Mouse (Mus musculus): ENCODE data around the gene Fam71e1.

The Fam71e1 gene

DNA sequence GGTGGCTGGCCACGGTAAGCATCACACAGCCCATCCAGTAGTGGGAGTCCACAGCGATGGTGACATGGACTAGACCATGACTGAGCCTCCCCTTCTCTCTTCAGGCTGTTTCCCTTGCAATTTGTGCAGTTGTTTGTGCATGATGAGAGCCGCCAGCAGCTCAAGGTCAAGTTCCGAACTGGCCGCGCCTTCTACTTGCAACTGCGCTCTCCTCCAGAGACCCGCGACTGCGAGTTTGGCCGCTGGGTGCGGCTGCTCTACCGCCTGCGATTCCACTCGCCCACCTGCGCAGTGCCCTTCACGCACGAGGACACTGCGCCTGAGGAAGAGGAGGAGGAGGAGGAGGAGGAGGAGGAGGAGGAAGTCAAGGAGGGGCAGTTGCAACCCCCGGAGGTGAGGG is 3.7 kb downstream of the Fam71e1 start:
- Histone ChIP-seq H3K4me3 (replicated peaks; ENCODE audit: low read length) (peak overlapping the region; percentile 43), H3K27me3 (ENCODE audit: insufficient read depth, low read length) (no peaks in the 10 kb centered on the region), H3K36me3 (ENCODE audit: insufficient read depth, low read length) (no peaks in the 10 kb centered on the region), H3K9me3 (ENCODE audit: low read length) (no peaks in the 10 kb centered on the region), H3K4me1 (replicated peaks; ENCODE audit: low read depth, low read length) (peaks cover 58% of the 10 kb centered on the region)
- no peak for TF ChIP-seq POU5F1 (IDR thresholded peaks at IDR 0.05; ENCODE audit: borderline replicate concordance, low read length)
- TF ChIP-seq CTCF (conservative IDR thresholded peaks at IDR 0.05; ENCODE audit: low read length): no peak
- no peak for TF ChIP-seq NANOG (IDR thresholded peaks at IDR 0.05; ENCODE audit: borderline replicate concordance, low read length)

DNA sequence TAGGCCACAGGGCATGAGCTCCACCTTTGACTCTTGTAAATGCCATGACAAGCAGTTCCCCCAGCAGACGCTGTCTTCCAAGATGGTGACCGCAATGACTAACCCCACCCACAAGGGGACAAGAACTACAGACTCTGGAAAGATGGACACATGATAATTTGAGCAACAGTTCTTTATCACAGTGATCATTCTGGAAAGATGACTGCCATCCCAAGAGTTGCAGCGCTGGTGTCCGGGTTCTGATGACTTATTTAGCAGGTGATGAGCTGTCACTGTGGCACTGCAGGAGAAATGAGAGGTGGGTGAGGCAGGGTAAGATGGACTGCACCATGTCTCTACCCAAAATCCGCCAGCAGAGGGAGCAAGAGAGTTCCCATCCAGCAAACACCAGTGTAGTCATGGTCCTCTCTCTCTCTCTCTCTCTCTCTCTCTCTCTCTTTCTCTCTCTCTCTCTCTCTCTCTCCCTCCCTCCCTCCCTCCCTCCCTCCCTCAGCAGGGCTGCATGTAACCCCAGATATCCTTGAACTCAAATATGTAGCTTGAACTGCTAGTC is 5.3 kb downstream of the Fam71e1 start:
- TF ChIP-seq CTCF (conservative IDR thresholded peaks at IDR 0.05; ENCODE audit: low read length): peak; percentile 54
- no peak for TF ChIP-seq POU5F1 (IDR thresholded peaks at IDR 0.05; ENCODE audit: borderline replicate concordance, low read length)

GRCm38 (mm10) chr7:44507491-44507890 is 11.1 kb downstream of the Fam71e1 start:
- Histone ChIP-seq H3K9me3 (ENCODE audit: low read length) (no peaks in the 10 kb centered on the region), H3K27me3 (ENCODE audit: insufficient read depth, low read length) (peaks cover 11% of the 10 kb centered on the region), H3K4me3 (replicated peaks; ENCODE audit: low read length) (no peak overlapping the region), H3K36me3 (ENCODE audit: insufficient read depth, low read length) (no peaks in the 10 kb centered on the region), H3K4me1 (replicated peaks; ENCODE audit: low read depth, low read length) (peaks cover 29% of the 10 kb centered on the region)
- TF ChIP-seq CTCF (conservative IDR thresholded peaks at IDR 0.05; ENCODE audit: low read length) (no peak), NANOG (IDR thresholded peaks at IDR 0.05; ENCODE audit: borderline replicate concordance, low read length) (no peak), POU5F1 (IDR thresholded peaks at IDR 0.05; ENCODE audit: borderline replicate concordance, low read length) (no peak)

More for the DNA sequence above, 5.3 kb downstream of the Fam71e1 start:
- no peaks in the 10 kb centered on the region for H3K36me3 ChIP-seq (ENCODE audit: insufficient read depth, low read length)
- no peak overlapping the region for H3K4me3 ChIP-seq (replicated peaks; ENCODE audit: low read length)
- H3K27me3 ChIP-seq (ENCODE audit: insufficient read depth, low read length): no peaks in the 10 kb centered on the region
- H3K4me1 ChIP-seq (replicated peaks; ENCODE audit: low read depth, low read length): peaks cover 62% of the 10 kb centered on the region
- H3K9me3 ChIP-seq (ENCODE audit: low read length): no peaks in the 10 kb centered on the region

DNA sequence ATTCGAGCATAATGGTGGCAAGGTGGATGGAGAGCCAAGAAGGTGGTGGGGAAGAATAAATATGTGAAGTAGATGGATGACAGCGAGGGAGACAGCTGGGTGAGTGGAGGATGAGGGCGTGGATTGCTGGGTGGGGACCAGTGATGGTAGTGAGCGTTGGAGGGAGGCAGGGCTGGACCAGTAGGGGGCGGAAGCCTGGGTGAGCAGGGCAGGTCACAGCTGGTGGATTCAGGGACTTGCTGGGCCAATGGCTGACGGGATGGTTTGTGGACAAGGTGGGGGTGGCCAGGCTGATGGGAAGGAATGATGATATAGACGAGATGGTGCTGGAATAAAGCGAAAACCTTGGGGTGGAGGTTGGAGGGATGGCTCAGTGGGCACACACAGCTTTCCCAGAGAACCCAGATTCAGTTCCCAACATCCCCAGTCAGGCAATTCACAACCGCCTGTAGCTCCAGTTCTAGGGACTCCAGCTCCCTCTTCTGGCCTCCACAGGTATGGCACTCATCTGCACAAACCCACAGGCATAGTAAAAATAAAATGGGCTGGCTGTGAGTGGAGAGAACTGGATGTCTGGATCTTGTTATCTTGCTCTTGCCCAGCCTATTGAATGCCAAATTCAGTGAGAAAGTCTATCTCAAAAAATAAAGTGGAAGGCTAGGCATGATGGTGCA is 23.0 kb downstream of the Fam71e1 start:
- TF ChIP-seq CTCF (conservative IDR thresholded peaks at IDR 0.05; ENCODE audit: low read length) (peak; percentile 70), POU5F1 (IDR thresholded peaks at IDR 0.05; ENCODE audit: borderline replicate concordance, low read length) (no peak), NANOG (IDR thresholded peaks at IDR 0.05; ENCODE audit: borderline replicate concordance, low read length) (no peak)
- no peaks in the 10 kb centered on the region for H3K36me3 ChIP-seq (ENCODE audit: insufficient read depth, low read length)
- H3K27me3 ChIP-seq (ENCODE audit: insufficient read depth, low read length): peaks cover 54% of the 10 kb centered on the region
- H3K4me1 ChIP-seq (replicated peaks; ENCODE audit: low read depth, low read length): peaks cover 34% of the 10 kb centered on the region
- H3K9me3 ChIP-seq (ENCODE audit: low read length): no peaks in the 10 kb centered on the region
- no peak overlapping the region for H3K4me3 ChIP-seq (replicated peaks; ENCODE audit: low read length)

- no peaks in the 10 kb centered on the region for H3K36me3 ChIP-seq (ENCODE audit: insufficient read depth, low read length)
- H3K4me1 ChIP-seq (replicated peaks; ENCODE audit: low read depth, low read length): peaks cover 50% of the 10 kb centered on the region
- TF ChIP-seq CTCF (conservative IDR thresholded peaks at IDR 0.05; ENCODE audit: low read length): no peak
- TF ChIP-seq POU5F1 (IDR thresholded peaks at IDR 0.05; ENCODE audit: borderline replicate concordance, low read length): no peak
- no peak for TF ChIP-seq NANOG (IDR thresholded peaks at IDR 0.05; ENCODE audit: borderline replicate concordance, low read length)
- H3K27me3 ChIP-seq (ENCODE audit: insufficient read depth, low read length): peaks cover 41% of the 10 kb centered on the region
- H3K4me3 ChIP-seq (replicated peaks; ENCODE audit: low read length): no peak overlapping the region
- H3K9me3 ChIP-seq (ENCODE audit: low read length): no peaks in the 10 kb centered on the region
Measured at GRCm38 (mm10) chr7:44520990-44521389, 24.6 kb downstream of the Fam71e1 start.

GRCm38 (mm10) chr7:44521710-44522109 is 25.3 kb downstream of the Fam71e1 start:
- Histone ChIP-seq H3K27me3 (ENCODE audit: insufficient read depth, low read length) (peaks cover 34% of the 10 kb centered on the region), H3K4me3 (replicated peaks; ENCODE audit: low read length) (peak overlapping the region; percentile 76), H3K4me1 (replicated peaks; ENCODE audit: low read depth, low read length) (peaks cover 57% of the 10 kb centered on the region), H3K36me3 (ENCODE audit: insufficient read depth, low read length) (no peaks in the 10 kb centered on the region), H3K9me3 (ENCODE audit: low read length) (no peaks in the 10 kb centered on the region)
- TF ChIP-seq NANOG (IDR thresholded peaks at IDR 0.05; ENCODE audit: borderline replicate concordance, low read length) (no peak), CTCF (conservative IDR thresholded peaks at IDR 0.05; ENCODE audit: low read length) (peak; percentile 61), POU5F1 (IDR thresholded peaks at IDR 0.05; ENCODE audit: borderline replicate concordance, low read length) (no peak)

GRCm38 (mm10) chr7:44523056-44523455 is 26.7 kb downstream of the Fam71e1 start:
- Histone ChIP-seq H3K27me3 (ENCODE audit: insufficient read depth, low read length) (peaks cover 27% of the 10 kb centered on the region), H3K4me1 (replicated peaks; ENCODE audit: low read depth, low read length) (peaks cover 71% of the 10 kb centered on the region), H3K9me3 (ENCODE audit: low read length) (no peaks in the 10 kb centered on the region), H3K4me3 (replicated peaks; ENCODE audit: low read length) (no peak overlapping the region), H3K36me3 (ENCODE audit: insufficient read depth, low read length) (no peaks in the 10 kb centered on the region)
- TF ChIP-seq NANOG (IDR thresholded peaks at IDR 0.05; ENCODE audit: borderline replicate concordance, low read length): no peak
- no peak for TF ChIP-seq POU5F1 (IDR thresholded peaks at IDR 0.05; ENCODE audit: borderline replicate concordance, low read length)
- no peak for TF ChIP-seq CTCF (conservative IDR thresholded peaks at IDR 0.05; ENCODE audit: low read length)

- Histone ChIP-seq H3K36me3 (ENCODE audit: insufficient read depth, low read length) (no peaks in the 10 kb centered on the region), H3K27me3 (ENCODE audit: insufficient read depth, low read length) (peaks cover 32% of the 10 kb centered on the region), H3K4me1 (replicated peaks; ENCODE audit: low read depth, low read length) (peaks cover 80% of the 10 kb centered on the region), H3K9me3 (ENCODE audit: low read length) (no peaks in the 10 kb centered on the region), H3K4me3 (replicated peaks; ENCODE audit: low read length) (peak within 1 kb of the TSS; percentile 71)
- no peak for TF ChIP-seq POU5F1 (IDR thresholded peaks at IDR 0.05; ENCODE audit: borderline replicate concordance, low read length)
- TF ChIP-seq CTCF (conservative IDR thresholded peaks at IDR 0.05; ENCODE audit: low read length): no peak
- TF ChIP-seq NANOG (IDR thresholded peaks at IDR 0.05; ENCODE audit: borderline replicate concordance, low read length): no peak
Measured at GRCm38 (mm10) chr7:44524502-44524901, 28.1 kb downstream of the Fam71e1 start, which contains the start of gene Mybpc2. TSS of gene Mybpc2 (minus strand) at chr7:44524656.
